Mouse (Mus musculus): ENCODE results near the gene Txk. TPM values are rescaled to one million over a fixed set of nuclear protein-coding genes. Genes with fewer than 3 reads are reported as not detected.

The Txk gene
- polyA plus RNA-seq, 1 experiment from 2014 or later, result 0.12 TPM

GRCm38 (mm10) chr5:72783123-72783522 is 30.5 kb upstream of the Txk start:
- 96% methylated on average over 7 of the region's 7 CpGs for WGBS
- no peak for ATAC-seq (ENCODE audit: low read depth)
- Histone ChIP-seq H3K27ac (ENCODE audit: low read depth, low read length) (no peak overlapping the region), H3K27me3 (ENCODE audit: control insufficient read depth, insufficient read depth, low read length) (no peaks in the 10 kb centered on the region), H3K9me3 (ENCODE audit: control insufficient read depth, low read length) (no peaks in the 10 kb centered on the region), H3K36me3 (ENCODE audit: control insufficient read depth, insufficient read depth, low read length) (no peaks in the 10 kb centered on the region), H3K4me1 (ENCODE audit: control insufficient read depth, insufficient read depth, low read length) (no peaks in the 10 kb centered on the region), H3K4me3 (ENCODE audit: low read depth, low read length) (no peak overlapping the region), H3K9ac (replicated peaks; ENCODE audit: low read depth, low read length) (no peak overlapping the region), H3K4me2 (ENCODE audit: low read depth, low read length) (no peak overlapping the region)

- no peaks in the 10 kb centered on the region for H3K4me1 ChIP-seq (ENCODE audit: control insufficient read depth, insufficient read depth, low read length)
- H3K36me3 ChIP-seq (ENCODE audit: control insufficient read depth, insufficient read depth, low read length), result no peaks in the 10 kb centered on the region
- no peaks in the 10 kb centered on the region for H3K9me3 ChIP-seq (ENCODE audit: control insufficient read depth, low read length)
- H3K27ac ChIP-seq (ENCODE audit: low read depth, low read length), result no peak overlapping the region
- WGBS, result 85% methylated on average over 11 of the region's 11 CpGs
- no peak for ATAC-seq (ENCODE audit: low read depth)
- H3K4me2 ChIP-seq (ENCODE audit: low read depth, low read length), result no peak overlapping the region
- no peak overlapping the region for H3K4me3 ChIP-seq (ENCODE audit: low read depth, low read length)
- H3K9ac ChIP-seq (replicated peaks; ENCODE audit: low read depth, low read length), result no peak overlapping the region
- no peaks in the 10 kb centered on the region for H3K27me3 ChIP-seq (ENCODE audit: control insufficient read depth, insufficient read depth, low read length)
These were observed 29.2 kb upstream of the Txk start for GRCm38 (mm10) chr5:72781776-72782175.

GRCm38 (mm10) chr5:72776595-72776994 is 24.0 kb upstream of the Txk start:
- no peak overlapping the region for H3K27ac ChIP-seq (ENCODE audit: low read depth, low read length)
- H3K27me3 ChIP-seq (ENCODE audit: control insufficient read depth, insufficient read depth, low read length), result no peaks in the 10 kb centered on the region
- 76% methylated on average over 2 of the region's 2 CpGs for WGBS
- H3K9ac ChIP-seq (replicated peaks; ENCODE audit: low read depth, low read length), result no peak overlapping the region
- no peaks in the 10 kb centered on the region for H3K36me3 ChIP-seq (ENCODE audit: control insufficient read depth, insufficient read depth, low read length)
- no peaks in the 10 kb centered on the region for H3K9me3 ChIP-seq (ENCODE audit: control insufficient read depth, low read length)
- no peak overlapping the region for H3K4me2 ChIP-seq (ENCODE audit: low read depth, low read length)
- no peak overlapping the region for H3K4me3 ChIP-seq (ENCODE audit: low read depth, low read length)
- ATAC-seq (ENCODE audit: low read depth), result no peak
- H3K4me1 ChIP-seq (ENCODE audit: control insufficient read depth, insufficient read depth, low read length), result no peaks in the 10 kb centered on the region

- Histone ChIP-seq H3K27ac (ENCODE audit: low read depth, low read length) (no peak overlapping the region), H3K9me3 (ENCODE audit: control insufficient read depth, low read length) (no peaks in the 10 kb centered on the region), H3K9ac (replicated peaks; ENCODE audit: low read depth, low read length) (no peak overlapping the region), H3K27me3 (ENCODE audit: control insufficient read depth, insufficient read depth, low read length) (no peaks in the 10 kb centered on the region), H3K4me3 (ENCODE audit: low read depth, low read length) (no peak overlapping the region), H3K4me2 (ENCODE audit: low read depth, low read length) (no peak overlapping the region), H3K36me3 (ENCODE audit: control insufficient read depth, insufficient read depth, low read length) (no peaks in the 10 kb centered on the region), H3K4me1 (ENCODE audit: control insufficient read depth, insufficient read depth, low read length) (no peaks in the 10 kb centered on the region)
- ATAC-seq (ENCODE audit: low read depth), result no peak
- 84% methylated on average over 2 of the region's 2 CpGs for WGBS
These were observed 23.6 kb upstream of the Txk start for GRCm38 (mm10) chr5:72776127-72776526.

GRCm38 (mm10) chr5:72769841-72770240 is 17.3 kb upstream of the Txk start:
- H3K4me1 ChIP-seq (ENCODE audit: control insufficient read depth, insufficient read depth, low read length), result no peaks in the 10 kb centered on the region
- H3K27me3 ChIP-seq (ENCODE audit: control insufficient read depth, insufficient read depth, low read length), result no peaks in the 10 kb centered on the region
- 76% methylated on average over 6 of the region's 6 CpGs for WGBS
- H3K27ac ChIP-seq (ENCODE audit: low read depth, low read length), result no peak overlapping the region
- H3K4me2 ChIP-seq (ENCODE audit: low read depth, low read length), result no peak overlapping the region
- H3K4me3 ChIP-seq (ENCODE audit: low read depth, low read length), result no peak overlapping the region
- ATAC-seq (ENCODE audit: low read depth), result no peak
- no peaks in the 10 kb centered on the region for H3K9me3 ChIP-seq (ENCODE audit: control insufficient read depth, low read length)
- H3K9ac ChIP-seq (replicated peaks; ENCODE audit: low read depth, low read length), result no peak overlapping the region
- no peaks in the 10 kb centered on the region for H3K36me3 ChIP-seq (ENCODE audit: control insufficient read depth, insufficient read depth, low read length)

- Histone ChIP-seq H3K27me3 (ENCODE audit: control insufficient read depth, insufficient read depth, low read length) (no peaks in the 10 kb centered on the region), H3K27ac (ENCODE audit: low read depth, low read length) (no peak overlapping the region), H3K9ac (replicated peaks; ENCODE audit: low read depth, low read length) (no peak overlapping the region), H3K36me3 (ENCODE audit: control insufficient read depth, insufficient read depth, low read length) (no peaks in the 10 kb centered on the region), H3K4me2 (ENCODE audit: low read depth, low read length) (no peak overlapping the region), H3K4me1 (ENCODE audit: control insufficient read depth, insufficient read depth, low read length) (no peaks in the 10 kb centered on the region), H3K4me3 (ENCODE audit: low read depth, low read length) (no peak overlapping the region), H3K9me3 (ENCODE audit: control insufficient read depth, low read length) (no peaks in the 10 kb centered on the region)
- 92% methylated on average over 5 of the region's 5 CpGs for WGBS
- no peak for ATAC-seq (ENCODE audit: low read depth)
These were observed 11.0 kb upstream of the Txk start for GRCm38 (mm10) chr5:72763546-72763945.

GRCm38 (mm10) chr5:72763025-72763424 is 10.4 kb upstream of the Txk start:
- Histone ChIP-seq H3K4me1 (ENCODE audit: control insufficient read depth, insufficient read depth, low read length) (no peaks in the 10 kb centered on the region), H3K27ac (ENCODE audit: low read depth, low read length) (no peak overlapping the region), H3K9ac (replicated peaks; ENCODE audit: low read depth, low read length) (no peak overlapping the region), H3K27me3 (ENCODE audit: control insufficient read depth, insufficient read depth, low read length) (no peaks in the 10 kb centered on the region), H3K36me3 (ENCODE audit: control insufficient read depth, insufficient read depth, low read length) (no peaks in the 10 kb centered on the region), H3K4me3 (ENCODE audit: low read depth, low read length) (no peak overlapping the region), H3K9me3 (ENCODE audit: control insufficient read depth, low read length) (no peaks in the 10 kb centered on the region), H3K4me2 (ENCODE audit: low read depth, low read length) (no peak overlapping the region)
- ATAC-seq (ENCODE audit: low read depth), result no peak
- 68% methylated on average over 3 of the region's 3 CpGs for WGBS

GRCm38 (mm10) chr5:72761758-72762157 is 9.2 kb upstream of the Txk start:
- no peak overlapping the region for H3K4me2 ChIP-seq (ENCODE audit: low read depth, low read length)
- H3K36me3 ChIP-seq (ENCODE audit: control insufficient read depth, insufficient read depth, low read length), result no peaks in the 10 kb centered on the region
- H3K27me3 ChIP-seq (ENCODE audit: control insufficient read depth, insufficient read depth, low read length), result no peaks in the 10 kb centered on the region
- H3K27ac ChIP-seq (ENCODE audit: low read depth, low read length), result no peak overlapping the region
- H3K4me3 ChIP-seq (ENCODE audit: low read depth, low read length), result no peak overlapping the region
- H3K4me1 ChIP-seq (ENCODE audit: control insufficient read depth, insufficient read depth, low read length), result no peaks in the 10 kb centered on the region
- WGBS, result 45% methylated on average over 5 of the region's 5 CpGs
- no peak for ATAC-seq (ENCODE audit: low read depth)
- no peak overlapping the region for H3K9ac ChIP-seq (replicated peaks; ENCODE audit: low read depth, low read length)
- no peaks in the 10 kb centered on the region for H3K9me3 ChIP-seq (ENCODE audit: control insufficient read depth, low read length)

- 77% methylated on average over 5 of the region's 5 CpGs for WGBS
- Histone ChIP-seq H3K36me3 (ENCODE audit: control insufficient read depth, insufficient read depth, low read length) (no peaks in the 10 kb centered on the region), H3K27ac (ENCODE audit: low read depth, low read length) (no peak overlapping the region)
These were observed 8.7 kb upstream of the Txk start for GRCm38 (mm10) chr5:72761237-72761636.

More at GRCm38 (mm10) chr5:72761237-72761636, 8.7 kb upstream of the Txk start:
- Histone ChIP-seq H3K4me2 (ENCODE audit: low read depth, low read length) (no peak overlapping the region), H3K4me3 (ENCODE audit: low read depth, low read length) (no peak overlapping the region), H3K9ac (replicated peaks; ENCODE audit: low read depth, low read length) (no peak overlapping the region), H3K9me3 (ENCODE audit: control insufficient read depth, low read length) (no peaks in the 10 kb centered on the region), H3K4me1 (ENCODE audit: control insufficient read depth, insufficient read depth, low read length) (no peaks in the 10 kb centered on the region), H3K27me3 (ENCODE audit: control insufficient read depth, insufficient read depth, low read length) (no peaks in the 10 kb centered on the region)
- no peak for ATAC-seq (ENCODE audit: low read depth)
